Comparison of ENCODE assay signal across 9 mouse cellular contexts in genomic region chr5:30114761-30115140, GRCm38 (mm10). TPM values are rescaled to one million over a fixed set of nuclear protein-coding genes. Genes with fewer than 3 reads are reported as not detected.
DNase-seq lines count a peak whose midpoint lies in the region; ATAC-seq and TF ChIP-seq lines count a peak whose summit lies in the region.
"Had no signal": no experiment of that assay in that cellular context is flagged by ENCODE, and none has a peak within 500 bp of the region (broad histone marks: within the 10 kb centered on the region; RNA-seq: fewer than 3 reads in every experiment).

No protein-coding gene starts in this region.

- peak overlapping the region; percentile 53 for H3K4me3 ChIP-seq in layer of hippocampus, adult 2 months
- peak overlapping the region; percentile 60 for H3K4me3 ChIP-seq in embryonic facial prominence, embryonic 13.5 days
- peak overlapping the region; percentile 54 for H3K4me3 ChIP-seq in hindbrain, postnatal 0 days (ENCODE audit: low read length)
- H3K4me3 ChIP-seq in midbrain, postnatal 0 days (ENCODE audit: low read depth, low read length): peak overlapping the region; percentile 53

- H3K4me2 ChIP-seq in embryonic facial prominence, embryonic 13.5 days: peak overlapping the region; percentile 95
- peak overlapping the region; percentile 67 for H3K4me2 ChIP-seq in hindbrain, postnatal 0 days (ENCODE audit: low read depth, low read length)
- H3K4me2 ChIP-seq in midbrain, postnatal 0 days (ENCODE audit: low read depth, low read length, poor library complexity, severe bottlenecking): peak overlapping the region; percentile 72

- ATAC-seq in embryonic facial prominence, embryonic 13.5 days (ENCODE audit: insufficient number of reproducible peaks, insufficient read depth, low FRiP score, low TSS enrichment, low read depth): 0 out of 2 replicates have a peak, but pooled peaks have one; percentile 7
- no peak; the same call in 1 of the 2 replicates for ATAC-seq in hindbrain, postnatal 0 days
- ATAC-seq in midbrain, postnatal 0 days (ENCODE audit: low FRiP score): no peak

- no peaks in the 10 kb centered on the region for H3K9me3 ChIP-seq in embryonic facial prominence, embryonic 13.5 days
- no peaks in the 10 kb centered on the region for H3K9me3 ChIP-seq in hindbrain, postnatal 0 days (ENCODE audit: low read length)
- H3K9me3 ChIP-seq in midbrain, postnatal 0 days (ENCODE audit: low read length): no peaks in the 10 kb centered on the region

- WGBS in embryonic facial prominence, embryonic 13.5 days: under 1% methylated on average over 28 of the region's 28 CpGs
- WGBS in hindbrain, postnatal 0 days: 5% methylated on average over 28 of the region's 28 CpGs
- 7% methylated on average over 21 of the region's 28 CpGs for WGBS in midbrain, postnatal 0 days

- no peak overlapping the region for H3K27ac ChIP-seq in layer of hippocampus, adult 2 months
- no peak overlapping the region for H3K27ac ChIP-seq in embryonic facial prominence, embryonic 13.5 days
- peak overlapping the region; percentile 69; the same call in 1 of the 2 replicates for H3K27ac ChIP-seq in hindbrain, postnatal 0 days
- H3K27ac ChIP-seq in midbrain, postnatal 0 days (ENCODE audit: low read depth, low read length): no peak overlapping the region

- H3K27me3 ChIP-seq in embryonic facial prominence, embryonic 13.5 days: peaks cover 72% of the 10 kb centered on the region
- no peaks in the 10 kb centered on the region for H3K27me3 ChIP-seq in hindbrain, postnatal 0 days (ENCODE audit: insufficient read depth, low read length)
- peaks cover 3% of the 10 kb centered on the region; the same call in 1 of the 2 replicates for H3K27me3 ChIP-seq in midbrain, postnatal 0 days (ENCODE audit: insufficient read depth, low read length)

- peaks cover 25% of the 10 kb centered on the region for H3K4me1 ChIP-seq in embryonic facial prominence, embryonic 13.5 days
- peaks cover 19% of the 10 kb centered on the region for H3K4me1 ChIP-seq in hindbrain, postnatal 0 days (ENCODE audit: insufficient read depth, low read length)
- H3K4me1 ChIP-seq in midbrain, postnatal 0 days (ENCODE audit: insufficient read depth, low read length): peaks cover 5% of the 10 kb centered on the region

- TF ChIP-seq CTCF in layer of hippocampus, adult 2 months (conservative IDR thresholded peaks at IDR 0.05): no peak
- no peak for TF ChIP-seq CTCF in hindbrain, postnatal 0 days (IDR thresholded peaks at IDR 0.05; ENCODE audit: low read depth)
- no peak for TF ChIP-seq CTCF in midbrain, postnatal 0 days (IDR thresholded peaks at IDR 0.05)

- peaks cover 33% of the 10 kb centered on the region for H3K36me3 ChIP-seq in embryonic facial prominence, embryonic 13.5 days
- peaks cover 15% of the 10 kb centered on the region for H3K36me3 ChIP-seq in hindbrain, postnatal 0 days (ENCODE audit: insufficient read depth, low read length)
- peaks cover 22% of the 10 kb centered on the region for H3K36me3 ChIP-seq in midbrain, postnatal 0 days (ENCODE audit: insufficient read depth, low read length)

- peak overlapping the region; percentile 75 for H3K9ac ChIP-seq in embryonic facial prominence, embryonic 13.5 days
- peak overlapping the region; percentile 56 for H3K9ac ChIP-seq in hindbrain, postnatal 0 days (replicated peaks; ENCODE audit: low read length)
- H3K9ac ChIP-seq in midbrain, postnatal 0 days (replicated peaks; ENCODE audit: low read length, poor library complexity, severe bottlenecking): peak overlapping the region; percentile 58

- no peak for DNase-seq in layer of hippocampus, adult 2 months (ENCODE audit: low spot score in 2 of 2)
- DNase-seq in layer of hippocampus, adult 18-20 months (ENCODE audit: low spot score in 2 of 2): no peak
- no peak for DNase-seq in hindbrain, postnatal 0 days (ENCODE audit: low spot score)
- DNase-seq in midbrain, postnatal 0 days (ENCODE audit: low spot score): no peak
- no peak for DNase-seq in layer of hippocampus, adult 9-11 months
- DNase-seq in right cerebral cortex, adult 18-20 months: no peak
- no peak for DNase-seq in cerebellum, postnatal 14 days

RNA-seq across cellular contexts. Expression of gene 3110082J24Rik, which starts 8.9 kb away (rescaled TPM):
- 1 to 10 TPM; 2.0 to 2.6 TPM for total RNA-seq in layer of hippocampus, adult 2 months (2021)
- 1 to 10 TPM; 2.6 to 4.1 TPM for total RNA-seq in layer of hippocampus, adult 18-20 months (2021)
- polyA plus RNA-seq in embryonic facial prominence, embryonic 13.5 days (2015; fragmentation: Nextera tagmentation; extraction: Ambion mirVana): not detected in 2 replicates
- 3.2 and 6.3 TPM in 2 replicates for total RNA-seq in hindbrain, postnatal 0 days (2014; rRNA removed)
- polyA plus RNA-seq in hindbrain, postnatal 0 days (2015; fragmentation: Nextera tagmentation; extraction: Ambion mirVana): 4.3 and 4.9 TPM in 2 replicates
- 3.3 and 4.3 TPM in 2 replicates for total RNA-seq in midbrain, postnatal 0 days (2014; rRNA removed)
- 2.6 and 3.8 TPM in 2 replicates for polyA plus RNA-seq in midbrain, postnatal 0 days (2015; fragmentation: Nextera tagmentation; extraction: Ambion mirVana)
- total RNA-seq: gastrocnemius, postnatal 25 days had no signal

RNA-seq across cellular contexts. Expression of gene Garem2, which starts 9.8 kb away (rescaled TPM):
- 10 to 100 TPM; 12.7 to 12.9 TPM for total RNA-seq in layer of hippocampus, adult 2 months (2021)
- 10 to 100 TPM; 10.9 to 11.3 TPM for total RNA-seq in layer of hippocampus, adult 18-20 months (2021)
- polyA plus RNA-seq in embryonic facial prominence, embryonic 13.5 days (2015; fragmentation: Nextera tagmentation; extraction: Ambion mirVana): 0.47 and 1.2 TPM in 2 replicates
- 26.7 and 26.9 TPM in 2 replicates for total RNA-seq in hindbrain, postnatal 0 days (2014; rRNA removed)
- polyA plus RNA-seq in hindbrain, postnatal 0 days (2015; fragmentation: Nextera tagmentation; extraction: Ambion mirVana): 9.5 and 9.7 TPM in 2 replicates
- 18.1 and 20.6 TPM in 2 replicates for total RNA-seq in midbrain, postnatal 0 days (2014; rRNA removed)
- polyA plus RNA-seq in midbrain, postnatal 0 days (2015; fragmentation: Nextera tagmentation; extraction: Ambion mirVana): 8.9 and 9.9 TPM in 2 replicates
- total RNA-seq: gastrocnemius, postnatal 25 days had no signal

RNA-seq across cellular contexts. Expression of gene Hadha, which starts 40.2 kb away (rescaled TPM):
- 10 to 100 TPM; 77.8 to 80.9 TPM for total RNA-seq in layer of hippocampus, adult 2 months (2021)
- total RNA-seq in layer of hippocampus, adult 18-20 months (2021): 10 to 100 TPM; 70.6 to 71.9 TPM
- 119 and 133 TPM in 2 replicates for polyA plus RNA-seq in embryonic facial prominence, embryonic 13.5 days (2015; fragmentation: Nextera tagmentation; extraction: Ambion mirVana)
- 50.1 and 50.4 TPM in 2 replicates for total RNA-seq in hindbrain, postnatal 0 days (2014; rRNA removed)
- 68.0 and 79.1 TPM in 2 replicates for polyA plus RNA-seq in hindbrain, postnatal 0 days (2015; fragmentation: Nextera tagmentation; extraction: Ambion mirVana)
- total RNA-seq in midbrain, postnatal 0 days (2014; rRNA removed): 42.3 and 54.1 TPM in 2 replicates
- 58.7 and 59.8 TPM in 2 replicates for polyA plus RNA-seq in midbrain, postnatal 0 days (2015; fragmentation: Nextera tagmentation; extraction: Ambion mirVana)

RNA-seq across cellular contexts. Expression of gene Hadhb, which starts 40.3 kb away (rescaled TPM):
- total RNA-seq in layer of hippocampus, adult 2 months (2021): 10 to 100 TPM; 88.4 to 93.2 TPM
- total RNA-seq in layer of hippocampus, adult 18-20 months (2021): 10 to 100 TPM; 95.8 to 97.8 TPM
- polyA plus RNA-seq in embryonic facial prominence, embryonic 13.5 days (2015; fragmentation: Nextera tagmentation; extraction: Ambion mirVana): 115 and 127 TPM in 2 replicates
- total RNA-seq in hindbrain, postnatal 0 days (2014; rRNA removed): 56.8 and 68.3 TPM in 2 replicates
- polyA plus RNA-seq in hindbrain, postnatal 0 days (2015; fragmentation: Nextera tagmentation; extraction: Ambion mirVana): 59.9 and 67.5 TPM in 2 replicates
- total RNA-seq in midbrain, postnatal 0 days (2014; rRNA removed): 49.9 and 56.8 TPM in 2 replicates
- polyA plus RNA-seq in midbrain, postnatal 0 days (2015; fragmentation: Nextera tagmentation; extraction: Ambion mirVana): 41.1 and 47.0 TPM in 2 replicates

RNA-seq across cellular contexts. Expression of gene Tyms, which starts 41.3 kb away (rescaled TPM):
- total RNA-seq in layer of hippocampus, adult 2 months (2021): 1 to 10 TPM; 5.8 to 7.2 TPM
- 1 to 10 TPM; 4.9 to 5.0 TPM for total RNA-seq in layer of hippocampus, adult 18-20 months (2021)
- polyA plus RNA-seq in embryonic facial prominence, embryonic 13.5 days (2015; fragmentation: Nextera tagmentation; extraction: Ambion mirVana): 241 and 293 TPM in 2 replicates
- total RNA-seq in hindbrain, postnatal 0 days (2014; rRNA removed): 8.3 and 15.4 TPM in 2 replicates
- 35.2 and 36.2 TPM in 2 replicates for polyA plus RNA-seq in hindbrain, postnatal 0 days (2015; fragmentation: Nextera tagmentation; extraction: Ambion mirVana)
- total RNA-seq in midbrain, postnatal 0 days (2014; rRNA removed): 9.1 and 11.3 TPM in 2 replicates
- 17.8 and 21.2 TPM in 2 replicates for polyA plus RNA-seq in midbrain, postnatal 0 days (2015; fragmentation: Nextera tagmentation; extraction: Ambion mirVana)
